Mouse (Mus musculus): ENCODE measurements around the gene Vgll2. TPM values are rescaled to one million over a fixed set of nuclear protein-coding genes. Genes with fewer than 3 reads are reported as not detected.

The Vgll2 gene
- total and polyA plus RNA-seq, 3 experiments: 0.10 TPM; not detected in 2

Small RNA genes lying within 50 kb of the gene (microRNA-seq; reads per million reads assigned to microRNA genes)
- 0 reads per million in 2 experiments for gene Gm24084

Other genes with a start within 250 kb of the Vgll2 start
- gene Ros1, start 172.7 kb downstream of the Vgll2 start, total RNA-seq (2021): not detected
- not detected in 2 replicates for gene Ros1, start 172.7 kb downstream of the Vgll2 start, polyA plus RNA-seq (2012; rRNA removed)
- 1 to 10 TPM; 2.1 to 3.4 TPM for gene Dcbld1, start 211.1 kb downstream of the Vgll2 start, total RNA-seq (2021)
- gene Dcbld1, start 211.1 kb downstream of the Vgll2 start, polyA plus RNA-seq (2012; rRNA removed): 2.7 and 3.1 TPM in 2 replicates